Mouse (Mus musculus): ENCODE results near the gene Tmem14a. TPM values are rescaled to one million over a fixed set of nuclear protein-coding genes. Genes with fewer than 3 reads are reported as not detected.
"Not testable (repeated sequence)": the region's sequence is repeated elsewhere in the genome, so short reads cannot be mapped to it uniquely, and the experiment has no call there.

Gene Tmem14a
- polyA plus RNA-seq, 1 experiment from 2014 or later = 8.7 TPM

DNA sequence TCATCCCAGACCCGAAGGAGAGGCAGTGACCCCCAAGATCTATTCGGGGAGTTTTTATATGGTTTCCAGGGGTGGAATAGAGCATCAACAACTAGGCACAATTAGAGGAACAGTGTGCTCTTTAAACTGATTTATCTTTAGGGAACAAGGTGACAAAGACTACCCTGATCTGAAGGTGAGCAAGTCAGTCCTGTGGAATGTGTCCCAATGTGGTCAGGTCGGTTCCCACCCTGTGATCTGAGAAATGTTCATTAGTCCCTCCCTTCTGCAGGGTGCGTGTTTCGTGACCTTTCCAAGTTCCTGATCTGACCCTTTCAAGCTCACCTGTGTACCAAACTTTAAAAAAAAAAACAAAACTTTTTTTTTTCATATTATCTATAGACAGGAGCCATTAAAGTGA is 38.5 kb downstream of the Tmem14a start:
- no peak for DNase-seq (ENCODE audit: low spot score)
- WGBS = 74% methylated on average over 5 of the region's 5 CpGs
- Histone ChIP-seq H3K4me1 (no peaks in the 10 kb centered on the region), H3K36me3 (no peaks in the 10 kb centered on the region), H3K27ac (no peak overlapping the region), H3K4me3 (no peak overlapping the region), H3K9me3 (no peaks in the 10 kb centered on the region), H3K27me3 (ENCODE audit: insufficient read depth, poor library complexity, severe bottlenecking) (no peaks in the 10 kb centered on the region)

DNA sequence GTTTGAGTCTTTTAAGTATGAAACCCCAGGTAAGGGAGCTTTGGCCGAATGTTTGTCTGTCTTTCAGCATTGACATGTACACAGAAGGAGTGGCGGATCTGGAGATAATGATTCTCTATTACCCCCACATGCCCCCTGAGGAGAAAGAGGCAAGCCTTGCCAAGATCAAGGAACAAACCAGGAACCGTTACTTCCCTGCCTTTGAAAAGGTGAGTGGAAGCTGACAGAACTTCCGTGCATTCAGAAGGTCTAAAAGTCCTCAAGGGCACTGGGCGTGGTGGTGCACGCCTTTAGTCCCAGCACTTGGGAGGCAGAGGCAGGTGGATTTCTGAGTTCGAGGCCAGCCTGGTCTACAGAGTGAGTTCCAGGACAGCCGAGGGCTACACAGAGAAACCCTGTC is 41.6 kb downstream of the Tmem14a start:
- not testable (repeated sequence) for H3K9me3 ChIP-seq; H3K4me1 ChIP-seq; H3K27ac ChIP-seq; H3K27me3 ChIP-seq (ENCODE audit: insufficient read depth, poor library complexity, severe bottlenecking); H3K4me3 ChIP-seq; H3K36me3 ChIP-seq; DNase-seq (ENCODE audit: low spot score)
- 74% methylated on average over 8 of the region's 8 CpGs for WGBS

- 79% methylated on average over 5 of the region's 5 CpGs for WGBS
- no peak for DNase-seq (ENCODE audit: low spot score)
- H3K27me3 ChIP-seq (ENCODE audit: insufficient read depth, poor library complexity, severe bottlenecking) = no peaks in the 10 kb centered on the region
These were observed 44.0 kb downstream of the Tmem14a start for GRCm38 (mm10) chr1:21262401-21262800.

GRCm38 (mm10) chr1:21263986-21264385 is 45.6 kb downstream of the Tmem14a start:
- no peak for DNase-seq (ENCODE audit: low spot score)
- WGBS = 79% methylated on average over 4 of the region's 4 CpGs
- Histone ChIP-seq H3K4me3 (no peak overlapping the region), H3K27me3 (ENCODE audit: insufficient read depth, poor library complexity, severe bottlenecking) (no peaks in the 10 kb centered on the region), H3K36me3 (no peaks in the 10 kb centered on the region), H3K9me3 (no peaks in the 10 kb centered on the region), H3K27ac (no peak overlapping the region), H3K4me1 (no peaks in the 10 kb centered on the region)

More at GRCm38 (mm10) chr1:21262401-21262800, 44.0 kb downstream of the Tmem14a start:
- no peak overlapping the region for H3K4me3 ChIP-seq
- H3K27ac ChIP-seq = no peak overlapping the region
- H3K9me3 ChIP-seq = no peaks in the 10 kb centered on the region
- no peaks in the 10 kb centered on the region for H3K4me1 ChIP-seq
- no peaks in the 10 kb centered on the region for H3K36me3 ChIP-seq

DNA sequence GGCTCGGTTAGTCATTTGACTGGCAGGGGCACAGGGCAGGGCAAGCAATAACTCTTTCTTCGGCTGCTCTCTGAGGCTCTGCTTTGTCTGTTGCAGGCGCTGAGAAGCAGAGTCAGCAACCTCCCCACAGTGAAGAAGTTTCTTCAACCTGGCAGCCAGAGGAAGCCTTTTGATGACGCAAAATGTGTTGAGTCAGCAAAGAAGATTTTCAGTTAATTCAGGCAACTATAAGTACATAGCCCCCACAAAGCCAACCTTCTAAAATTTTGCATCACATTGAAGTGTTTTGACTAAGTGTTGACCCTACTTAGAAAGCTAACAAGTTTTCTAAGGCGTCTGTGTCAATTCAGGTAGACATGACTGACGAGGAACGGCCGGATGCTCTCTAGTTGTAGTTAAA is 46.4 kb downstream of the Tmem14a start:
- Histone ChIP-seq H3K4me1 (no peaks in the 10 kb centered on the region), H3K27me3 (ENCODE audit: insufficient read depth, poor library complexity, severe bottlenecking) (no peaks in the 10 kb centered on the region), H3K4me3 (no peak overlapping the region), H3K36me3 (no peaks in the 10 kb centered on the region), H3K27ac (no peak overlapping the region), H3K9me3 (no peaks in the 10 kb centered on the region)
- no peak for DNase-seq (ENCODE audit: low spot score)
- WGBS = 81% methylated on average over 8 of the region's 8 CpGs

GRCm38 (mm10) chr1:21266766-21267165 is 48.4 kb downstream of the Tmem14a start:
- WGBS = 65% methylated on average over 1 of the region's 1 CpGs
- Histone ChIP-seq H3K4me3 (no peak overlapping the region), H3K27ac (no peak overlapping the region), H3K9me3 (no peaks in the 10 kb centered on the region), H3K27me3 (ENCODE audit: insufficient read depth, poor library complexity, severe bottlenecking) (no peaks in the 10 kb centered on the region), H3K4me1 (no peaks in the 10 kb centered on the region), H3K36me3 (no peaks in the 10 kb centered on the region)
- no peak for DNase-seq (ENCODE audit: low spot score)

GRCm38 (mm10) chr1:21267466-21267865 is 49.1 kb downstream of the Tmem14a start:
- H3K4me1 ChIP-seq; H3K36me3 ChIP-seq; H3K9me3 ChIP-seq; DNase-seq (ENCODE audit: low spot score); H3K4me3 ChIP-seq; H3K27me3 ChIP-seq (ENCODE audit: insufficient read depth, poor library complexity, severe bottlenecking); H3K27ac ChIP-seq: not testable (repeated sequence)
- 88% methylated on average over 7 of the region's 7 CpGs for WGBS

DNA sequence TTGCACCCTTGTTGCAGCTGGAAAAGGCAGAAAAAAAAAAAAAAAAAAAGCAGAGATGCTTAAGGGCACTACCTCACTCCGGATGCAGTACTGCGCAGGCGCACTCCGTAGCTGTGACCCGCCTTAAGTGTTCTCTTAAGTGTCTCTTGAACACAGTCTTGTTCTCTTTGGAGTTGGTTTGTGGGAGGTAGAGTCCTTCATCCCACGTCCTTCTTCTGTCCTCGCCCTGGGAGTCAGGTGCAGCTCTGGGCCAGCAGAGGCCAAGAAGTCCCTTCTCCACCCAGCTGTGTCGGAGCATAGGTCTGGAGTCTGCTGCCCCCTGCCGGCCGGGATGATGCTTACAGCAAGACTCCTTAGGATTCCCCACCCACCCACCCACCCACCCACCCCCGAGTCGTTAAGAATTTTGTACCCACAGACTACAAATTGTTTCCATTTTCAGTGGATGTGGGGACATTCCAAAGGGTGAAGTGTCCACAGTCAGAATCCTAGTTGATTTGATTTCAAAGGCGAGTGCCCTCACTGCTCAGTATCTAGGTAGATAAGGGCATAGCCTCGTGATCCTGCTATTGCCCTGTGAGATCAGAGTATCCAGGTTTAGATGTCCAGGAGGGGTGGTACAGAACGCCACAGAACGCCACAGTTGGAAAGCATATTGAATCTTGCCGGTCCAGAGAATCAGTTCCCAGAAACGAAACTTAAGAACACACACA is 53.1 kb downstream of the Tmem14a start:
- no peak overlapping the region for H3K27ac ChIP-seq
- H3K9me3 ChIP-seq = no peaks in the 10 kb centered on the region
- DNase-seq (ENCODE audit: low spot score) = peak; percentile 83
- H3K4me1 ChIP-seq = no peaks in the 10 kb centered on the region
- H3K36me3 ChIP-seq = no peaks in the 10 kb centered on the region
- H3K27me3 ChIP-seq (ENCODE audit: insufficient read depth, poor library complexity, severe bottlenecking) = 0 out of 2 replicates have a peak, but pooled peaks cover 5% of the 10 kb centered on the region
- peak overlapping the region; percentile 51 for H3K4me3 ChIP-seq
- 20% methylated on average over 18 of the region's 18 CpGs for WGBS

GRCm38 (mm10) chr1:21272056-21272431 is 53.7 kb downstream of the Tmem14a start:
- 8% methylated on average over 14 of the region's 14 CpGs for WGBS
- H3K4me3 ChIP-seq = peak overlapping the region; percentile 51
- no peaks in the 10 kb centered on the region for H3K36me3 ChIP-seq
- peak; percentile 76 for DNase-seq (ENCODE audit: low spot score)
- no peak overlapping the region for H3K27ac ChIP-seq
- H3K27me3 ChIP-seq (ENCODE audit: insufficient read depth, poor library complexity, severe bottlenecking) = 0 out of 2 replicates have a peak, but pooled peaks cover 5% of the 10 kb centered on the region
- H3K9me3 ChIP-seq = no peaks in the 10 kb centered on the region
- no peaks in the 10 kb centered on the region for H3K4me1 ChIP-seq

DNA sequence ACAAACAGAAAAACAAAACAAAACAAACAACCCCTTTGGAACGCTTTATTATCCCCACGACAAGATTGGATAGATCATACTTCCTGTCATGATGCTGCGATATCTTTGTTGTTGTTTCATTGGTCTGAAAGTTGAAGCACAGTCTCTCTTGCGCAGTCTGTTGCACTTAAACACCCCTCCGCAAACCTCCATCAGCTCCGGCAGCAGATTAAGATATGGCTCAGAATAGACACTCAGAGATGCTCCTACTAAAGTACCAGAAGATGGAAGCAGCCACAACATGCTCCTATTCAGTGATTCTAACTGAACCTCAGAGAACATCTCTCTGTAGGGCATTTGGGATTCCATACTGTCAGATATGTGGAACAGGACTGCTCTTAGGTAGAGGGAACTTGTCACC is 54.7 kb downstream of the Tmem14a start:
- no peak overlapping the region for H3K4me3 ChIP-seq

DNA sequence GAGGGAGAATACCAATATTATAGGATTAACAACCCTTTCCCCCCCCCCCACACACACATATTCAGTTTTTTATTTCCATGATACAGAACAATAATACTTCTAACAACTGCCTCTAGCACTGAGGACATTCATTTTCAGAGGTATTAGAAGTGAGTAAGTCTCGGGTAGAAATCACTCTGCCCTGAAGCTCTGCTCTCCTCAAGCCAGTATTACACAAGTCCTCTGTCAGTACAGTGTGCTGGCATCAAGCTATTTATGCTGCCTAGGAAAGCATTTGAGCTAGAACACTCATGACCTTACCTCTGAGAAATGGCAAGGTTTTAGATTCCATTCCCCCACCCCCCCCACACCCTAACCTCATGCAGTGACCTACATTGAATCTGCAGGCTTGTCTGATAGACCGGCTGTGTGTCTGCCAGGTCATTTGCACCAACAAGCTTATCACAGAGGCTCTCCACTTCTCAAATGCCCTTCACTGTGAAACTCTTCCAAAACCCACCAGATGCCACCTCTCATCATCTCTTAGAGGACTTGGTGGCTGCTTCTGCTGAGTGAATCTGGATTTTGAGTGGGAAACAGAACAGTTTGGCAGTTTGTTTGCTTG is 56.2 kb downstream of the Tmem14a start:
- no peak for DNase-seq (ENCODE audit: low spot score)
- no peaks in the 10 kb centered on the region for H3K36me3 ChIP-seq
- 0 out of 2 replicates have a peak, but pooled peaks cover 5% of the 10 kb centered on the region for H3K27me3 ChIP-seq (ENCODE audit: insufficient read depth, poor library complexity, severe bottlenecking)
- no peak overlapping the region for H3K4me3 ChIP-seq
- WGBS = 64% methylated on average over 2 of the region's 2 CpGs
- H3K27ac ChIP-seq = no peak overlapping the region
- no peaks in the 10 kb centered on the region for H3K4me1 ChIP-seq
- no peaks in the 10 kb centered on the region for H3K9me3 ChIP-seq

More for the DNA sequence above, 54.7 kb downstream of the Tmem14a start:
- Histone ChIP-seq H3K4me1 (no peaks in the 10 kb centered on the region), H3K9me3 (no peaks in the 10 kb centered on the region), H3K27me3 (ENCODE audit: insufficient read depth, poor library complexity, severe bottlenecking) (0 out of 2 replicates have a peak, but pooled peaks cover 5% of the 10 kb centered on the region), H3K36me3 (no peaks in the 10 kb centered on the region), H3K27ac (no peak overlapping the region)
- DNase-seq (ENCODE audit: low spot score) = no peak
- 81% methylated on average over 6 of the region's 6 CpGs for WGBS

GRCm38 (mm10) chr1:21275366-21275765 is 57.0 kb downstream of the Tmem14a start:
- not testable (repeated sequence) for H3K4me1 ChIP-seq; H3K27me3 ChIP-seq (ENCODE audit: insufficient read depth, poor library complexity, severe bottlenecking); DNase-seq (ENCODE audit: low spot score); H3K4me3 ChIP-seq; H3K27ac ChIP-seq; H3K36me3 ChIP-seq; H3K9me3 ChIP-seq
- WGBS = 81% methylated on average over 5 of the region's 5 CpGs

GRCm38 (mm10) chr1:21276158-21276557 is 57.8 kb downstream of the Tmem14a start:
- not testable (repeated sequence) for H3K36me3 ChIP-seq; H3K27me3 ChIP-seq (ENCODE audit: insufficient read depth, poor library complexity, severe bottlenecking); DNase-seq (ENCODE audit: low spot score); H3K9me3 ChIP-seq; H3K4me3 ChIP-seq; H3K27ac ChIP-seq; H3K4me1 ChIP-seq
- WGBS = 37% methylated on average over 2 of the region's 2 CpGs

Data from heart, embryonic 10.5 days (tissue).